Mouse (Mus musculus) MEL (cell line): ENCODE measurements around the gene Galnt18. TPM values are rescaled to one million over a fixed set of nuclear protein-coding genes. Genes with fewer than 3 reads are reported as not detected.

Source experiments
- DNase-seq: peaks from one replicate; pipeline ENCODE4 v3.0.0; 2011; ENCODE audit warnings: low read depth, low spot score
- H3K27ac ChIP-seq: 2 replicates; pipeline ENCODE4 v1.5.1; 2012; ENCODE audit warnings: low read depth, mild to moderate bottlenecking, control low read depth, low read length, moderate library complexity; ENCODE audit not compliant: control insufficient read depth
- H3K27me3 ChIP-seq, 2 experiments: fragments of 150-350 bp in 1 of 2; sonication (generic) in 1 of 2; 2 replicates each; pipeline ENCODE4 v1.6.1; 2012; ENCODE audit warnings: low read length in 2 of 2, mild to moderate bottlenecking in 2 of 2, improper control_type of control experiment in 1 of 2, moderate library complexity in 1 of 2; ENCODE audit not compliant: insufficient read depth in 2 of 2, control insufficient read depth in 1 of 2
- H3K36me3 ChIP-seq, 2 experiments: 2 replicates each; pipeline ENCODE4 v1.6.1; 2012 to 2014; ENCODE audit warnings: low read length in 2 of 2, improper control_type of control experiment in 1 of 2, inconsistent platforms in 1 of 2, mild to moderate bottlenecking in 1 of 2; ENCODE audit not compliant: insufficient read depth in 2 of 2, control insufficient read depth in 1 of 2
- H3K4me1 ChIP-seq, 2 experiments: fragments of 150-350 bp in 1 of 2; sonication (generic) in 1 of 2; 2 replicates each; pipeline ENCODE4 v1.6.1; 2012; ENCODE audit warnings: low read length in 2 of 2, improper control_type of control experiment in 1 of 2, mild to moderate bottlenecking in 1 of 2; ENCODE audit not compliant: insufficient read depth in 2 of 2, control insufficient read depth in 1 of 2
- H3K4me3 ChIP-seq, 2 experiments: fragments of 150-350 bp in 1 of 2; sonication (generic) in 1 of 2; 2 replicates each; pipeline ENCODE4 v1.5.1; 2012; ENCODE audit warnings: low read depth in 2 of 2, low read length in 2 of 2, mild to moderate bottlenecking in 2 of 2, moderate library complexity in 2 of 2, control low read depth in 1 of 2, improper control_type of control experiment in 1 of 2; ENCODE audit not compliant: control insufficient read depth in 1 of 2, insufficient read depth in 1 of 2
- H3K79me2 ChIP-seq: 2 replicates; pipeline ENCODE4 v1.6.1; 2012; ENCODE audit warnings: mild to moderate bottlenecking, low read length, moderate library complexity; ENCODE audit not compliant: control insufficient read depth, poor library complexity, insufficient read depth
- H3K9ac ChIP-seq: 2 replicates; pipeline ENCODE4 v1.6.1; 2012; ENCODE audit warnings: low read depth, mild to moderate bottlenecking, control low read depth, low read length, moderate library complexity; ENCODE audit not compliant: control insufficient read depth, poor library complexity, severe bottlenecking
- H3K9me3 ChIP-seq: fragments of 150-350 bp; sonication (generic); replicated peaks from 2 replicates; pipeline ENCODE4 v1.6.1; 2012; ENCODE audit warnings: mild to moderate bottlenecking, low read length, improper control_type of control experiment, moderate library complexity; ENCODE audit not compliant: insufficient read depth
- E2F4 ChIP-seq: IDR thresholded peaks from 2 replicates; pipeline ENCODE4 v1.6.1; 2011; ENCODE audit warnings: low read depth, low read length, improper control_type of control experiment, borderline replicate concordance
- EP300 ChIP-seq, 2 experiments: IDR thresholded peaks; 2 replicates each; pipeline ENCODE4 v1.6.1; 2011; ENCODE audit warnings: improper control_type of control experiment in 2 of 2, low read length in 2 of 2, low read depth in 1 of 2, mild to moderate bottlenecking in 1 of 2
- ETS1 ChIP-seq: IDR thresholded peaks from 2 replicates; pipeline ENCODE4 v1.6.1; 2012; ENCODE audit warnings: low read depth, mild to moderate bottlenecking, inconsistent platforms, low read length, improper control_type of control experiment, moderate library complexity
- GABPA ChIP-seq: IDR thresholded peaks from 2 replicates; pipeline ENCODE4 v1.6.1; 2012; ENCODE audit warnings: low read depth, mild to moderate bottlenecking, inconsistent platforms, low read length, improper control_type of control experiment, moderate library complexity
- GATA1 ChIP-seq: IDR thresholded peaks from 2 replicates; pipeline ENCODE4 v1.6.1; 2011; ENCODE audit warnings: low read depth, low read length, improper control_type of control experiment
- HCFC1 ChIP-seq: IDR thresholded peaks from 2 replicates; pipeline ENCODE4 v1.6.1; 2012; ENCODE audit warnings: low read depth, mild to moderate bottlenecking, inconsistent platforms, low read length, improper control_type of control experiment, moderate library complexity
- JUND ChIP-seq: IDR thresholded peaks from 2 replicates; pipeline ENCODE4 v1.6.1; 2011; ENCODE audit warnings: low read depth, mild to moderate bottlenecking, improper control_type of control experiment, low read length
- KAT2A ChIP-seq: conservative IDR thresholded peaks from 2 replicates; pipeline ENCODE4 v1.6.1; 2012; ENCODE audit warnings: low read depth, low read length, improper control_type of control experiment, inconsistent platforms
- MAFK ChIP-seq: IDR thresholded peaks from 2 replicates; pipeline ENCODE4 v1.6.1; 2011; ENCODE audit warnings: low read depth, mild to moderate bottlenecking, low read length, improper control_type of control experiment, borderline replicate concordance
- MAZ ChIP-seq: IDR thresholded peaks from 2 replicates; pipeline ENCODE4 v1.6.1; 2012; ENCODE audit warnings: low read depth, mild to moderate bottlenecking, inconsistent platforms, low read length, improper control_type of control experiment
- MXI1 ChIP-seq: IDR thresholded peaks from 2 replicates; pipeline ENCODE4 v1.6.1; 2011; ENCODE audit warnings: mild to moderate bottlenecking, low read depth, low read length, improper control_type of control experiment
- MYB ChIP-seq: IDR thresholded peaks from 2 replicates; pipeline ENCODE4 v1.6.1; 2011; ENCODE audit warnings: mild to moderate bottlenecking, low read depth, low read length, improper control_type of control experiment
- NELFE ChIP-seq: IDR thresholded peaks from 2 replicates; pipeline ENCODE4 v1.6.1; 2011; ENCODE audit warnings: low read depth, low read length, improper control_type of control experiment
- RAD21 ChIP-seq: IDR thresholded peaks from 2 replicates; pipeline ENCODE4 v1.6.1; 2011; ENCODE audit warnings: mild to moderate bottlenecking, low read depth, low read length, improper control_type of control experiment
- SIN3A ChIP-seq: IDR thresholded peaks from 2 replicates; pipeline ENCODE4 v1.6.1; 2012; ENCODE audit warnings: low read length, improper control_type of control experiment, inconsistent platforms
- SMC3 ChIP-seq: IDR thresholded peaks from 2 replicates; pipeline ENCODE4 v1.6.1; 2011; ENCODE audit warnings: low read depth, low read length, improper control_type of control experiment
- TBP ChIP-seq: IDR thresholded peaks from 2 replicates; pipeline ENCODE4 v1.8.0; 2011; ENCODE audit warnings: low read depth, low read length, improper control_type of control experiment
- UBTF ChIP-seq: IDR thresholded peaks from 2 replicates; pipeline ENCODE4 v1.6.1; 2012; ENCODE audit warnings: low read depth, mild to moderate bottlenecking, inconsistent platforms, low read length, improper control_type of control experiment, moderate library complexity, borderline replicate concordance; ENCODE audit not compliant: insufficient read depth
- polyA plus RNA-seq, 2 experiments: library from polyadenylated mRNA; stranded (reverse) in 1 of 2; unstranded in 1 of 2; fragments of >175 nt in 1 of 2; fragments of >200 nt in 1 of 2; gene quantifications; 2 replicates each; pipeline versions ENCODE4 v1.2.1 to v1.2.4; 2012; ENCODE audit warnings: low replicate concordance in 2 of 2, low read depth in 1 of 2; ENCODE audit not compliant: insufficient read length in 2 of 2, insufficient read depth in 1 of 2, missing spikeins in 1 of 2
- total RNA-seq: library from RNA; depleted of rRNA; stranded (reverse); fragments of 300-350 nt; gene quantifications from 2 replicates; pipeline ENCODE4 v1.2.3, GENCODE M21; 2012

Gene Galnt18
- total and polyA plus RNA-seq, 3 experiments = not detected

DNA sequence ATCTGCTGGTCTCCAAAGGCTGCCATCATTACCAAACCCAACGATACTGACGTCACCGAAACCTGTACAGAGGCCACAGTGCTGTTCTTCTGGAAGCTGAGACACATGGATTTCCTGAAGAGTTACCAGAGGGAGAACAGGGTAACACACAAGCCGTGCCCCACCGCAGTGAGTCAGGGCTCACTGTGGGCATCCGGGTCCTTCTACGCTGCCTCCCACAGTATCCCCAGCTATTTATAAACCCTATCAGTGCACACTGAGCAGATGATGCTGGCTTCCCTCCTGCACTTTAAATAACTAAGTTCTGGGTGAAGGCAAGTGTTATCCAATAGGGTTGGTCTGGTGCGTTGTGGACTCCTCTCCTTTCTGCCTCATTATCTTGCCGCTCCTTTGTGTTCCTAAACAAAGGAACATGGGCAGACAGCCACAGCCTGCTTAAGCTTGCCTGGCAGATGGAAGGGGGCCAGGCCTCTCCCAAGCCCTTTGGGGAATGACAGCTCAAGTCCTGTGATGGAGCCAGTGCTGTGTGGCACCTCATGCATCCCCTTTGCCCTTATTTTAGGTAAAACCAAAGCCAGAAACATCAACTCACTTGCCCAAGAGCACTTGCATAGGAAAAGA is 87.0 kb downstream of the Galnt18 start:
- TF ChIP-seq MAFK (no peak), KAT2A (no peak), HCFC1 (no peak), UBTF (no peak), GATA1 (no peak), TBP (no peak), JUND (no peak), MYB (no peak), NELFE (no peak), EP300 (IDR thresholded peaks at IDR 0.05; ENCODE audit: low read depth in 1 of 2, low read length in 2 of 2) (no peak), SIN3A (no peak), E2F4 (no peak), MAZ (no peak), ETS1 (no peak), GABPA (no peak), SMC3 (no peak)
- TF ChIP-seq, all 39 proteins: peak for 0
- H3K9ac ChIP-seq = no peak overlapping the region
- H3K4me1 ChIP-seq = no peaks in the 10 kb centered on the region
- no peaks in the 10 kb centered on the region for H3K79me2 ChIP-seq
- no peak for DNase-seq
- no peaks in the 10 kb centered on the region for H3K27me3 ChIP-seq
- H3K9me3 ChIP-seq = no peaks in the 10 kb centered on the region
- H3K36me3 ChIP-seq = no peaks in the 10 kb centered on the region
- no peak overlapping the region for H3K27ac ChIP-seq
- H3K4me3 ChIP-seq = no peak overlapping the region

GRCm38 (mm10) chr7:111680108-111680507 is 99.7 kb downstream of the Galnt18 start:
- DNase-seq = peak; percentile 12

More at GRCm38 (mm10) chr7:111680108-111680507, 99.7 kb downstream of the Galnt18 start:
- Histone ChIP-seq H3K4me3 (no peak overlapping the region), H3K27ac (no peak overlapping the region), H3K9ac (no peak overlapping the region), H3K9me3 (no peaks in the 10 kb centered on the region), H3K79me2 (no peaks in the 10 kb centered on the region), H3K36me3 (no peaks in the 10 kb centered on the region), H3K27me3 (no peaks in the 10 kb centered on the region), H3K4me1 (no peaks in the 10 kb centered on the region)
- TF ChIP-seq RAD21 = peak; percentile 3; the same call in 1 of the 2 replicates
- TF ChIP-seq MXI1 = no peak
